Mouse (Mus musculus): ENCODE results near the gene Tulp2. TPM values are rescaled to one million over a fixed set of nuclear protein-coding genes. Genes with fewer than 3 reads are reported as not detected.

Tulp2 gene
- polyA plus RNA-seq, 1 experiment: 0.06 TPM

- Histone ChIP-seq H3K4me3 (peak overlapping the region; percentile 92), H3K79me2 (ENCODE audit: control insufficient read depth, insufficient read depth) (peaks cover 49% of the 10 kb centered on the region), H3K4me2 (ENCODE audit: low read depth) (peak overlapping the region; percentile 96), H3K36me3 (ENCODE audit: control insufficient read depth, insufficient read depth) (peaks cover 26% of the 10 kb centered on the region), H3ac (ENCODE audit: control insufficient read depth, insufficient read length) (no peak overlapping the region), H3K27me3 (ENCODE audit: control insufficient read depth, insufficient read depth, insufficient read length) (no peaks in the 10 kb centered on the region)
- TF ChIP-seq E2F4 (IDR thresholded peaks at IDR 0.05; ENCODE audit: insufficient read depth): no peak
- no peak for TF ChIP-seq MYOG (IDR thresholded peaks at IDR 0.05; ENCODE audit: control insufficient read depth in 1 of 3, insufficient read depth in 1 of 3, insufficient read length in 2 of 3, low read depth in 2 of 3)
- no peak for TF ChIP-seq MAX (IDR thresholded peaks at IDR 0.05; ENCODE audit: low read depth)
- no peak for TF ChIP-seq CEBPB (IDR thresholded peaks at IDR 0.05; ENCODE audit: insufficient read depth, poor library complexity, severe bottlenecking)
- TF ChIP-seq TCF12 (IDR thresholded peaks at IDR 0.05; ENCODE audit: insufficient read depth, poor library complexity, severe bottlenecking): no peak
- no peak for TF ChIP-seq POLR2A (IDR thresholded peaks at IDR 0.05; ENCODE audit: insufficient read length, low read depth)
- TF ChIP-seq USF1 (IDR thresholded peaks at IDR 0.05; ENCODE audit: low read depth): no peak
- no peak for TF ChIP-seq MYOD1 (IDR thresholded peaks at IDR 0.05; ENCODE audit: control insufficient read depth in 1 of 3, insufficient read length in 2 of 3, low read depth in 2 of 3)
- no peak for TF ChIP-seq REST (IDR thresholded peaks at IDR 0.05; ENCODE audit: insufficient read depth, insufficient read length)
Observed at GRCm38 (mm10) chr7:45437046-45437445, 44.6 kb upstream of the Tulp2 start.

- Histone ChIP-seq H3K4me2 (ENCODE audit: low read depth) (peak within 1 kb of the TSS; percentile 96), H3K36me3 (ENCODE audit: control insufficient read depth, insufficient read depth) (peaks cover 31% of the 10 kb centered on the region), H3K4me3 (peak within 1 kb of the TSS; percentile 92), H3ac (ENCODE audit: control insufficient read depth, insufficient read length) (no peak within 1 kb of the TSS), H3K27me3 (ENCODE audit: control insufficient read depth, insufficient read depth, insufficient read length) (no peaks in the 10 kb centered on the region), H3K79me2 (ENCODE audit: control insufficient read depth, insufficient read depth) (peaks cover 42% of the 10 kb centered on the region)
- TF ChIP-seq POLR2A (IDR thresholded peaks at IDR 0.05; ENCODE audit: insufficient read length, low read depth) (peak; percentile 33), E2F4 (IDR thresholded peaks at IDR 0.05; ENCODE audit: insufficient read depth) (no peak), SRF (IDR thresholded peaks at IDR 0.05; ENCODE audit: control insufficient read depth, insufficient read length, low read depth) (no peak), TCF3 (IDR thresholded peaks at IDR 0.05; ENCODE audit: insufficient read length, low read depth) (peak; percentile 42), TCF12 (IDR thresholded peaks at IDR 0.05; ENCODE audit: insufficient read depth, poor library complexity, severe bottlenecking) (peak; percentile 87), MAX (IDR thresholded peaks at IDR 0.05; ENCODE audit: low read depth) (no peak), USF1 (IDR thresholded peaks at IDR 0.05; ENCODE audit: low read depth) (peak; percentile 10), REST (IDR thresholded peaks at IDR 0.05; ENCODE audit: insufficient read depth, insufficient read length) (no peak), POLR2AphosphoS2 (IDR thresholded peaks at IDR 0.05; ENCODE audit: insufficient read length, low read depth) (peak; percentile 74), MYOG (IDR thresholded peaks at IDR 0.05; ENCODE audit: control insufficient read depth in 1 of 3, insufficient read depth in 1 of 3, insufficient read length in 2 of 3, low read depth in 2 of 3) (peak; percentile 79 to 97 (median 94)), MYOD1 (IDR thresholded peaks at IDR 0.05; ENCODE audit: control insufficient read depth in 1 of 3, insufficient read length in 2 of 3, low read depth in 2 of 3) (peak; percentile 80 to 96 (median 93)), CEBPB (IDR thresholded peaks at IDR 0.05; ENCODE audit: insufficient read depth, poor library complexity, severe bottlenecking) (no peak)
Observed at GRCm38 (mm10) chr7:45437521-45438276, 44.0 kb upstream of the Tulp2 start, which contains the start of gene Ruvbl2. Gene Ruvbl2, minus strand, starts transcription at chr7:45438096.

- H3K27me3 ChIP-seq (ENCODE audit: control insufficient read depth, insufficient read depth, insufficient read length): no peaks in the 10 kb centered on the region
- H3K36me3 ChIP-seq (ENCODE audit: control insufficient read depth, insufficient read depth): peaks cover 62% of the 10 kb centered on the region
- H3ac ChIP-seq (ENCODE audit: control insufficient read depth, insufficient read length): no peak overlapping the region
- TF ChIP-seq POLR2A (IDR thresholded peaks at IDR 0.05; ENCODE audit: insufficient read length, low read depth) (no peak), REST (IDR thresholded peaks at IDR 0.05; ENCODE audit: insufficient read depth, insufficient read length) (no peak), E2F4 (IDR thresholded peaks at IDR 0.05; ENCODE audit: insufficient read depth) (no peak), USF1 (IDR thresholded peaks at IDR 0.05; ENCODE audit: low read depth) (no peak), MAX (IDR thresholded peaks at IDR 0.05; ENCODE audit: low read depth) (no peak), SRF (IDR thresholded peaks at IDR 0.05; ENCODE audit: control insufficient read depth, insufficient read length, low read depth) (no peak), TCF3 (IDR thresholded peaks at IDR 0.05; ENCODE audit: insufficient read length, low read depth) (no peak)
- no peak overlapping the region for H3K4me2 ChIP-seq (ENCODE audit: low read depth)
- no peaks in the 10 kb centered on the region for H3K79me2 ChIP-seq (ENCODE audit: control insufficient read depth, insufficient read depth)
- H3K4me3 ChIP-seq: no peak overlapping the region
Observed at GRCm38 (mm10) chr7:45443526-45444420, 37.9 kb upstream of the Tulp2 start.

DNA sequence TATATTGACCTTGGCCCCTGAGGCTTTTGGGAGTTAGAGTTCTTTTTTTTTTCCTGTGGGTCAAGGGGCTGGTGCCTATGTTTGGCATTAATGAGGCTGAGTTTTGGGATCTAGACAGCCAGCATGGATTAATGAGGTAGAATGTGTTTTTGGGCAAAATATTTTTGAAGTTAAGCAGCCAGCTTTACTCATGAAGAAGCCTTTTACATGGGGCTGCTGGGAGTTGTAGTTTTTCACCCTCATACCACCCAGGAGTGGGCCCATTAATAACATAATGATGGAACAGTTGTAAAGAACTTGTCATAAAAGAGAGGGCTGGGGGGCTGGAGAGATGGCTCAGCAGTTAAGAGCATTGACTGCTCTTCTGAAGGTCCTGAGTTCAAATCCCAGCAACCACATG lies 35.1 kb upstream of the Tulp2 start:
- TF ChIP-seq POLR2A (IDR thresholded peaks at IDR 0.05; ENCODE audit: insufficient read length, low read depth): no peak
- TF ChIP-seq CEBPB (IDR thresholded peaks at IDR 0.05; ENCODE audit: insufficient read depth, poor library complexity, severe bottlenecking): no peak
- no peak for TF ChIP-seq MAX (IDR thresholded peaks at IDR 0.05; ENCODE audit: low read depth)
- no peak for TF ChIP-seq MYOD1 (IDR thresholded peaks at IDR 0.05; ENCODE audit: control insufficient read depth in 1 of 3, insufficient read length in 2 of 3, low read depth in 2 of 3)
- no peak for TF ChIP-seq MYOG (IDR thresholded peaks at IDR 0.05; ENCODE audit: control insufficient read depth in 1 of 3, insufficient read depth in 1 of 3, insufficient read length in 2 of 3, low read depth in 2 of 3)
- H3K4me3 ChIP-seq: no peak overlapping the region
- no peaks in the 10 kb centered on the region for H3K79me2 ChIP-seq (ENCODE audit: control insufficient read depth, insufficient read depth)
- no peak overlapping the region for H3ac ChIP-seq (ENCODE audit: control insufficient read depth, insufficient read length)
- peaks cover 60% of the 10 kb centered on the region for H3K36me3 ChIP-seq (ENCODE audit: control insufficient read depth, insufficient read depth)
- H3K27me3 ChIP-seq (ENCODE audit: control insufficient read depth, insufficient read depth, insufficient read length): no peaks in the 10 kb centered on the region
- no peak overlapping the region for H3K4me2 ChIP-seq (ENCODE audit: low read depth)
